Mouse (Mus musculus) cerebellum, adult 2 months (tissue): ENCODE measurements around the gene Wdr31. TPM values are rescaled to one million over a fixed set of nuclear protein-coding genes. Genes with fewer than 3 reads are reported as not detected.
A peak's percentile ranks its signal among the peaks of the same experiment; 100 is the strongest.

ENCODE experiments used
- DNase-seq, 2 experiments: peaks; one replicate each; pipeline ENCODE4 v3.0.0; 2021
- H3K27ac ChIP-seq: fragments of 200-500 bp; 2 replicates; pipeline ENCODE4 v1.5.1; 2012; ENCODE audit warnings: low read length, control low read depth, inconsistent platforms; ENCODE audit not compliant: insufficient read depth
- H3K27me3 ChIP-seq: fragments of 200-500 bp; 2 replicates; pipeline ENCODE4 v1.6.1; 2012; ENCODE audit warnings: inconsistent platforms, mild to moderate bottlenecking, low read length, moderate library complexity; ENCODE audit not compliant: control insufficient read depth, insufficient read depth
- H3K4me1 ChIP-seq: fragments of 200-500 bp; 2 replicates; pipeline ENCODE4 v1.6.1; 2011; ENCODE audit warnings: low read length; ENCODE audit not compliant: control insufficient read depth, insufficient read depth
- H3K4me3 ChIP-seq: fragments of 200-500 bp; replicated peaks from 2 replicates; pipeline ENCODE3; 2011; ENCODE audit warnings: mild to moderate bottlenecking, low read depth, low read length, control low read depth; ENCODE audit not compliant: insufficient read depth
- CTCF ChIP-seq: fragments of 200-500 bp; IDR thresholded peaks from 2 replicates; pipeline ENCODE4 v1.5.1; 2011; ENCODE audit warnings: low read depth, mild to moderate bottlenecking, control low read depth, low read length, moderate library complexity, borderline replicate concordance; ENCODE audit not compliant: insufficient read depth
- POLR2A ChIP-seq: fragments of 200-500 bp; IDR thresholded peaks from 2 replicates; pipeline ENCODE4 v1.6.1; 2011; ENCODE audit warnings: low read length, control low read depth, borderline replicate concordance; ENCODE audit not compliant: insufficient read depth
- WGBS: fragments of 180-500 bp; shearing (Covaris S2); methylation state at CpG from one replicate; pipeline ENCODE4 v1.1.7; 2018; 5-methylcytosine and 5-hydroxymethylcytosine counted together
- polyA plus RNA-seq: library from polyadenylated mRNA; depleted of rRNA; stranded (reverse); fragments of >200 nt; gene quantifications from 2 replicates; pipeline ENCODE4 v1.2.3, GENCODE M21; 2012

The Wdr31 gene
- polyA plus RNA-seq, 1 experiment = 3.1 TPM

DNA sequence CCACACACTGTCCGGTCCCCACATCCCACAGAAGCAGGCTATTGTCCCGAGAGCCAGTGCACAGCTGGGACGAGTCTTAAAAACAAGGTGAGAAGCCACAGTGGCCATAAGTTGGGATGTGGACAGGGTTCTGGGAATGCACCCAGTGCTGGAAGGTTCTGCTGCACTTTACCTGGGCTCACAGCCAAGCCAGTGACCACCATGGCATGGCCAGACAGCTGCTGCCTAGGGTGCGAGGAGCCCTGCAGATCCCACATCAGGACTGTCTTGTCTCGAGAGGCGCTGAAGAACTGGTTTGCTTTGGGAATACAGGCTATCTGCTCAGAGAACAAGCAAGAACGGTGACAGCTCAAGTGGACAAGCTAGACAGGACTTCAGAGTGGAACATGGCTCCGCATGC is 10.3 kb downstream of the Wdr31 start:
- no peak for DNase-seq
- no peak overlapping the region for H3K27ac ChIP-seq
- 78% methylated on average over 8 of the region's 8 CpGs for WGBS
- H3K4me1 ChIP-seq = no peaks in the 10 kb centered on the region
- TF ChIP-seq POLR2A (no peak), CTCF (no peak)
- no peaks in the 10 kb centered on the region for H3K27me3 ChIP-seq
- H3K4me3 ChIP-seq = no peak overlapping the region

GRCm38 (mm10) chr4:62459081-62459480 is 11.6 kb downstream of the Wdr31 start:
- no peak for DNase-seq
- H3K4me3 ChIP-seq = no peak overlapping the region
- H3K4me1 ChIP-seq = no peaks in the 10 kb centered on the region
- H3K27ac ChIP-seq = no peak overlapping the region
- H3K27me3 ChIP-seq = no peaks in the 10 kb centered on the region
- 47% methylated on average over 3 of the region's 3 CpGs for WGBS
- TF ChIP-seq POLR2A = no peak
- TF ChIP-seq CTCF = no peak

DNA sequence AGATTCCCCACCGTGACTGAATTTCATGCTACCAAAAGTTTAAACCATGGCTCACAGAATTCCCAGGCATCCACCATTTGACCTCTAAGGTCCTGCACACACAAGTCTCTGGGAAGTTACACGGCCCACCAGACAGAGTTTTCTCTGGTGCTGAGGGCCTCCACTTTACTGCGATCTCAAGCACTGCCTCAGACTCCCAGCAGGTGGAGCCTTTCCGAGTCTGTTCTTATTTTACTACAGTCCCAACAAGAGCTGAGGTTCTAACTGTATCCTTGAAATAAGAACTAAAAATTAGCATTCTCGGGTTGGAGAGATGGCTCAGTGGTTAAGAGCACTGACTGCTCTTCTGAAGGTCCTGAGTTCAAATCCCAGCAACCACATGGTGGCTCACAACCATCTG is 15.7 kb downstream of the Wdr31 start:
- no peak overlapping the region for H3K4me3 ChIP-seq
- peak; percentile 25 to 42 for DNase-seq
- H3K4me1 ChIP-seq = no peaks in the 10 kb centered on the region
- TF ChIP-seq CTCF = peak; percentile 39; the same call in 1 of the 2 replicates
- TF ChIP-seq POLR2A = no peak
- 45% methylated on average over 5 of the region's 5 CpGs for WGBS
- H3K27ac ChIP-seq = no peak overlapping the region
- H3K27me3 ChIP-seq = no peaks in the 10 kb centered on the region

GRCm38 (mm10) chr4:62440986-62441385 is 29.7 kb downstream of the Wdr31 start:
- Histone ChIP-seq H3K4me3 (no peak overlapping the region), H3K4me1 (peaks cover 8% of the 10 kb centered on the region), H3K27me3 (no peaks in the 10 kb centered on the region), H3K27ac (peak overlapping the region; percentile 84)
- no peak for DNase-seq
- WGBS = 59% methylated on average over 4 of the region's 4 CpGs
- TF ChIP-seq CTCF = no peak
- TF ChIP-seq POLR2A = no peak

DNA sequence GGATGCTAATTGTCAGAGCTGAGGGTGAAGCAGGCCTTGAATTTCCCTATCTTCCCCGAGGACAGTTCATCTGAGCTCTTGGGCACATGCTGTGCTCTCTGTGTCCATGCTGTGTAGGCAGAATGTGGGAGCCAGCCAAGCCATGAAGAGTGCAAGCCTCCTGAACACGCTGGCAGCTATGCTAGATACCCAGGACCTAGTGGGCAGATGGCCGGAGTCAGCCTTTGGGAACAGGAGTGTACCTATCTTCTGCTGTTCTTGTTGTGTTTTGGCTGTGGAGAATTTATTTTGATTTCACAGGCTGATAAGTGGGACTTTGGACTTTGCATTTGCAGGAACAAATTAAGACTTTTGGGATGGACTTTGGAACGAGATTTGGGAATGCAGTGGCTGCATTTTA is 30.2 kb downstream of the Wdr31 start:
- no peak overlapping the region for H3K4me3 ChIP-seq
- WGBS = 6% methylated on average over 4 of the region's 4 CpGs
- peak; percentile 82 to 92 for DNase-seq
- no peak for TF ChIP-seq CTCF
- no peak for TF ChIP-seq POLR2A
- no peaks in the 10 kb centered on the region for H3K27me3 ChIP-seq
- peaks cover 8% of the 10 kb centered on the region for H3K4me1 ChIP-seq
- H3K27ac ChIP-seq = peak overlapping the region; percentile 84

DNA sequence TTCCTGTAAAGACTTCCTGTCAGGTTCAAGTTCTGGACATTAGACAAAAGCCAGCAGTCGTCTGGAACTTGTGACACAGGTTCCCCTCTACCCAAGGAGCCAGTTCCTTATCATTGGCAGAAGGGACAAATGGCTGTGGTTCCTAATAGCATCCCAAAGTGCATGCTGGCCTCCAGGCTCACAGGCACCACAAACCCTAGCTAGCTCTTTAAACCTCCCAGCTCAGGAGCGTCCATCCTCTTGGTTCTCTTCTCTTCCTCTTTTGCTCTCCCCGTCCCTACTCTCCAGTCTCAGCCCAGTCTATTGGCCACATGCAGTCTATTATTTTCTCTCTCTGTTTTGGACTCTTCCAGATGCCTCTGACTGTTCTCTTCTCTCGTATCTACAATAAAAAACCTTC is 30.9 kb downstream of the Wdr31 start:
- Histone ChIP-seq H3K27me3 (no peaks in the 10 kb centered on the region), H3K4me3 (no peak overlapping the region), H3K4me1 (peaks cover 8% of the 10 kb centered on the region), H3K27ac (no peak overlapping the region; the same call in 1 of the 2 replicates)
- DNase-seq = no peak
- WGBS = 70% methylated on average over 4 of the region's 4 CpGs
- no peak for TF ChIP-seq CTCF
- no peak for TF ChIP-seq POLR2A

DNA sequence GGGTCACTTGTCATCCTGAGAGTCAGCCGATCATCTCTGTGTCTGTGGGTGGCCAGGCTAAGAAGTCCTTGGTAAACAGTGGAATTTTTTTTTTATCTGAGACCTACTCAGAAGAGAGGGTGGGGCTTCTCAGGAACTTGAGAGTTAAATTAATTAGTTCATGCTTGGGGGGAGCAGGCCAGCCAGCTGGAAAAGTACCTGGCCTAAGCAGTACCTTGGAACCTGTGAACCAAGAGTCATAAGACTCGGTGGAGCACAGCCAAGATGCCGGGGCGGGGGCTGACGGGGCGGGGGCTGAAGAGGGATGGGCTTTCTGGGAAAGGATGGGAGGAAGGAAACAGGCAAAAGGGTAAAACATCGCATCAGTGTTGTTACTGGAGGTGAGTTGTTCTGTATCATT is 32.8 kb downstream of the Wdr31 start:
- WGBS = 80% methylated on average over 7 of the region's 7 CpGs
- Histone ChIP-seq H3K4me1 (peaks cover 8% of the 10 kb centered on the region), H3K27ac (no peak overlapping the region), H3K27me3 (no peaks in the 10 kb centered on the region), H3K4me3 (no peak overlapping the region)
- TF ChIP-seq CTCF (no peak), POLR2A (no peak)
- no peak for DNase-seq

GRCm38 (mm10) chr4:62437256-62437778 is 33.4 kb downstream of the Wdr31 start:
- Histone ChIP-seq H3K27ac (no peak overlapping the region), H3K4me3 (no peak overlapping the region), H3K27me3 (no peaks in the 10 kb centered on the region), H3K4me1 (peaks cover 8% of the 10 kb centered on the region)
- no peak for DNase-seq
- no peak for TF ChIP-seq CTCF
- TF ChIP-seq POLR2A = no peak
- 98% methylated on average over 3 of the region's 3 CpGs for WGBS
